Mouse (Mus musculus): Measurements from ENCODE around the gene Fgfr2. TPM values are rescaled to one million over a fixed set of nuclear protein-coding genes. Genes with fewer than 3 reads are reported as not detected.

Gene Fgfr2
- total RNA-seq, 2 experiments from 2014 or later = 1.7 to 3.7 TPM

GRCm38 (mm10) chr7:130936472-130936951 lies 2186.6 kb downstream of the Fgfr2 start:
- no peak for ATAC-seq (replicated peaks; ENCODE audit: low FRiP score, poor library complexity, severe bottlenecking)

- ATAC-seq (replicated peaks; ENCODE audit: low FRiP score, poor library complexity, severe bottlenecking) = no peak
Observed at GRCm38 (mm10) chr7:130935793-130936471, 2187.2 kb downstream of the Fgfr2 start, which contains the start of gene Htra1. TSS of gene Htra1 (plus strand) at chr7:130936111.

GRCm38 (mm10) chr7:130935421-130935792 lies 2187.7 kb downstream of the Fgfr2 start:
- no peak for ATAC-seq (replicated peaks; ENCODE audit: low FRiP score, poor library complexity, severe bottlenecking)

- ATAC-seq (replicated peaks; ENCODE audit: low FRiP score, poor library complexity, severe bottlenecking) = no peak
Observed at GRCm38 (mm10) chr7:130934654-130935053, 2188.5 kb downstream of the Fgfr2 start.

- ATAC-seq (replicated peaks; ENCODE audit: low FRiP score, poor library complexity, severe bottlenecking) = no peak
Observed at GRCm38 (mm10) chr7:130932921-130933320, 2190.2 kb downstream of the Fgfr2 start.

GRCm38 (mm10) chr7:130930401-130930800 lies 2192.7 kb downstream of the Fgfr2 start:
- ATAC-seq (replicated peaks; ENCODE audit: low FRiP score, poor library complexity, severe bottlenecking) = no peak

- no peak for ATAC-seq (replicated peaks; ENCODE audit: low FRiP score, poor library complexity, severe bottlenecking)
Observed at GRCm38 (mm10) chr7:130922981-130923731, 2200.0 kb downstream of the Fgfr2 start.

- ATAC-seq (replicated peaks; ENCODE audit: low FRiP score, poor library complexity, severe bottlenecking) = no peak
Observed at GRCm38 (mm10) chr7:130918260-130918659, 2204.9 kb downstream of the Fgfr2 start.

GRCm38 (mm10) chr7:130914693-130915363 lies 2208.3 kb downstream of the Fgfr2 start:
- ATAC-seq (replicated peaks; ENCODE audit: low FRiP score, poor library complexity, severe bottlenecking) = no peak

- no peak for ATAC-seq (replicated peaks; ENCODE audit: low FRiP score, poor library complexity, severe bottlenecking)
Observed at GRCm38 (mm10) chr7:130910841-130911240, 2212.3 kb downstream of the Fgfr2 start.

- ATAC-seq (replicated peaks; ENCODE audit: low FRiP score, poor library complexity, severe bottlenecking) = no peak
Observed at GRCm38 (mm10) chr7:130904571-130905365, 2218.4 kb downstream of the Fgfr2 start.

GRCm38 (mm10) chr7:130903505-130904074 lies 2219.6 kb downstream of the Fgfr2 start:
- ATAC-seq (replicated peaks; ENCODE audit: low FRiP score, poor library complexity, severe bottlenecking) = 0 out of 2 replicates have a peak, but pooled peaks have one; percentile 25

GRCm38 (mm10) chr7:130902929-130903328 lies 2220.2 kb downstream of the Fgfr2 start:
- ATAC-seq (replicated peaks; ENCODE audit: low FRiP score, poor library complexity, severe bottlenecking) = no peak

- ATAC-seq (replicated peaks; ENCODE audit: low FRiP score, poor library complexity, severe bottlenecking) = no peak
Observed at GRCm38 (mm10) chr7:130900233-130900848, 2222.8 kb downstream of the Fgfr2 start.

- ATAC-seq (replicated peaks; ENCODE audit: low FRiP score, poor library complexity, severe bottlenecking) = no peak
Observed at GRCm38 (mm10) chr7:130898373-130898772, 2224.8 kb downstream of the Fgfr2 start.

GRCm38 (mm10) chr7:130897201-130897600 lies 2225.9 kb downstream of the Fgfr2 start:
- no peak for ATAC-seq (replicated peaks; ENCODE audit: low FRiP score, poor library complexity, severe bottlenecking)

- no peak for ATAC-seq (replicated peaks; ENCODE audit: low FRiP score, poor library complexity, severe bottlenecking)
Observed at GRCm38 (mm10) chr7:130896064-130896463, 2227.1 kb downstream of the Fgfr2 start.

GRCm38 (mm10) chr7:130895618-130895945 lies 2227.6 kb downstream of the Fgfr2 start:
- no peak for ATAC-seq (replicated peaks; ENCODE audit: low FRiP score, poor library complexity, severe bottlenecking)
